Mouse (Mus musculus): Measurements from ENCODE around the gene Mrpl21. TPM values are rescaled to one million over a fixed set of nuclear protein-coding genes. Genes with fewer than 3 reads are reported as not detected.

The Mrpl21 gene
- polyA plus RNA-seq, 2 experiments from 2014 or later, result 88.6 to 126 TPM

- ATAC-seq, result no peak
These were observed 21.3 kb downstream of the Mrpl21 start for GRCm38 (mm10) chr19:3304017-3304416.

GRCm38 (mm10) chr19:3307175-3307949, 24.7 kb downstream of the Mrpl21 start:
- no peak for ATAC-seq

GRCm38 (mm10) chr19:3319341-3319740, 36.6 kb downstream of the Mrpl21 start:
- ATAC-seq, result no peak

DNA sequence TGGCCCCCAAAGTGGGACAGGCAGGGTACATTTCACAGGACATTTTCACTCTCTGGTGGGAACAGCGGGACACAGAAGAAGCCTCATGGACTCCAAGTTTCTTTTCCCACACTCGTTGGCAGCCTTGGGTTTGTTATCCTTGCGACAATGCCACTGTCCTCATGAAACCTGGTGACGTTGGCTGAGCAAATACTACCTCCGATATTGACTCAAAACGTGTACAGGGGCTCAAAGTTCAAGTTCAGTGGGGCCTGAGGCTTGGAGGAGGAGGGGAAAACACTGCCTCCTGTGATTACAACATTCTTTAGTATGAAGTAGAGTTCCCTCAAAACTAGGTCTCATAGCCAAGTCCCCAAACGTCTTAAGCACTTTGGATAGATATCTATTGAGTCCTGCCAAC, 37.4 kb downstream of the Mrpl21 start:
- ATAC-seq, result no peak

DNA sequence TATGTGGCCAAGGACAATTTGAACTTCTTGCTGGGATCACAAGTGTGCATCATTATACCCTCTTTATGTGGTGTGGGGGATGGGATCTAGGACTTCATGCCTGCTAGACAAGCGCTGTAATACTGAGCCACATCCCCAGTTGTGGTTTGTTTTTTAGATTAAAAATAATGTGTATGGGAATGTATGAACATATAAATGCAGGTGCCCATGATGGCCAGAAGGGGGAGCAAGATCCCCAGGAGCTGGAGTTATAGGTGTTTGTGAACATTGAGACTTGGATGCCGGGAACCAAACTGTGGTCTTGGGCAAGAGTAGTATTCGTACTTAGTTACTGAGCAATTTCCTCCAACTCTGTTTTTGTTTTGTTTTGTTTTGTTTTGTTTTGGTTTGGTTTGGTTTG, 38.1 kb downstream of the Mrpl21 start:
- ATAC-seq, result no peak

DNA sequence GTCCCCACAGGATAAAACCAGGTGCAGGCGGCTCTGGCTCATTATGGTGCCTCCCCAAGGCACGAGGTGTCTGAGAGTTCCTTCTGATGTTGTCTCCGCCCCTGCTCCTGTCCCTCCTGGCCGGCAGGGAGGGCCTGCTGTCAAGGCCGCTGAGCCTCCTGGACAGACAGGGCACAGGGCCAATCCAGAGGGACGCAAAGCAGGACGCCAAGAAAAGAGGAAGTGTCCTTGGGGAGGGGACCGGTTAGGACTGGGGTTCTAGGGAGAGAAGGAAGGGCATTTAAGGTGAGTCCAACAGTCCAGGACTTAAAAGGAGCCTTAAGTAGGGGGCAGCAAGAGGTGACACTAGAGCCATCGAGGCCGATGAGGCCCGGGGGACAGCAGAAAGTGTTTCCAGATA, 38.9 kb downstream of the Mrpl21 start:
- no peak for ATAC-seq

- peak; percentile 35 for ATAC-seq
These were observed 39.7 kb downstream of the Mrpl21 start, which contains the start of gene Cpt1a for GRCm38 (mm10) chr19:3322261-3322969. Gene Cpt1a (plus strand): TSS chr19:3322334.

DNA sequence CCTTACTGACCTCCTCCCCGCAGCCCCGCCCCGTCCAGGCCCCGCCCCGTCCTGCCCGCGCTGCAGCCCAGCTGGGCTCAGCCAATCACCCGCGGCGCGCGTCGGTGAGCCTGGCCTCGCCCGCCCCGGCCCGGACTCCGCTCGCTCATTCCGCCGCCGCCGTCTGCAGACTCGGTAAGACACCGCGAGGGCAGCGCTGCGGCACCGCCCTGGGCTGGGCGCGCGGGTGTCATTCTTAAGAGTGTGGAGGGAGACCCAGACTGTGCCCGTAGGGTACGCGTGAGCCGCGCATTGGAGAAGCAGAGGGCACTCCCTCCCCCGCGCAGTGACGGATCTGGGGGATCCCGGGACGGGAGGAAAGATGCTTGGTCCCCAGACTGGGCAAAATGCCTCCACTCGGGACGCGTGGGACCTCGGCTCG, 40.5 kb downstream of the Mrpl21 start:
- peak; percentile 67 for ATAC-seq

- no peak for ATAC-seq
These were observed 41.1 kb downstream of the Mrpl21 start for GRCm38 (mm10) chr19:3323753-3324270.

- ATAC-seq, result no peak
These were observed 41.6 kb downstream of the Mrpl21 start for GRCm38 (mm10) chr19:3324271-3324811.

GRCm38 (mm10) chr19:3324931-3325711, 42.4 kb downstream of the Mrpl21 start:
- ATAC-seq, result peak; percentile 67

GRCm38 (mm10) chr19:3325771-3326478, 43.2 kb downstream of the Mrpl21 start:
- no peak for ATAC-seq

DNA sequence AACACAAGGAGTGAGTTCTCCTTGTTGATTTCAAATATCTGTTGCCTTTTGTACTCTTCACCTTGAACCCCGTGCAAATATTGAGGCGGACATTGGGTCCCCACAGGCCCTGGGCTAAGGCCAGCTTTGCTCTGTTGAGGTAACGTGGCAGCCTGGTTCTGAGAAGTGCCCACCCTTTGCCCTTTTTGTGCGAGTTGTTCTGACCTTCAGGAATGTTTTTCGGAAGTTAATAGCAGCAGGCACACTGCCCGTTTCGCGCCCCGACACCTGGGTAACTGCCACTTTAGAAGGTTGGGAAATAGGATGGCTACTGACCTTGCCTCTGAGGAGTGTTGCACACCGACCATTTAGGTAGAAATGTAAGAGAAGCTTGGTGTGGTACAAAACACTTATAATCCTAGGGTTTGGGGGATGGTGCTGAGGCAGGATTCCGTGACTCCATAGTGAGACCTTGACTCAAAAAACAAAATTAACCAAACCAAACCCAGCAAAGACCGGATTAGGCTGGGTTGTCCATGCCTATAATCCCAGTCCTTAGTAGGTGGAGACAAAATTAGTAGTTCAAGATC, 43.9 kb downstream of the Mrpl21 start:
- ATAC-seq, result no peak

DNA sequence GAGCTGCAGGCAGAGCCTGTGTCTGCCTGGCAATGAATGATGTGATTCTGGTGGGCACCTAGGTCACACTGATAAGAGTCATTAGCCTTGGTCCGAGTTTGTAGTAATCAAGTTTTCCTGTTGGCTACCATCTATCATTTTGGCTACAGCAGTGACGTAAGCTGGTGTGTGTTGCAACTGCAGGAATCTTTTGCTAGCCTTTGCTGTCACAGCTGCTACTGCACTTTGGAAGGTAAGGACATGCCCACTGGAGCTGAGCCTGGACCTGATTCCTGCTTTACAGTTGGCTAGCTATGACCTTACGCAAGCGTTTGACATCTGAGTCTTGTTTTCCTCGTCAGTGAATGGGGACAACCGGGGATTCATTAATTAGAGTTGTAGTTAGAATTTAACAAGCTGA, 50.5 kb downstream of the Mrpl21 start:
- no peak for ATAC-seq

DNA sequence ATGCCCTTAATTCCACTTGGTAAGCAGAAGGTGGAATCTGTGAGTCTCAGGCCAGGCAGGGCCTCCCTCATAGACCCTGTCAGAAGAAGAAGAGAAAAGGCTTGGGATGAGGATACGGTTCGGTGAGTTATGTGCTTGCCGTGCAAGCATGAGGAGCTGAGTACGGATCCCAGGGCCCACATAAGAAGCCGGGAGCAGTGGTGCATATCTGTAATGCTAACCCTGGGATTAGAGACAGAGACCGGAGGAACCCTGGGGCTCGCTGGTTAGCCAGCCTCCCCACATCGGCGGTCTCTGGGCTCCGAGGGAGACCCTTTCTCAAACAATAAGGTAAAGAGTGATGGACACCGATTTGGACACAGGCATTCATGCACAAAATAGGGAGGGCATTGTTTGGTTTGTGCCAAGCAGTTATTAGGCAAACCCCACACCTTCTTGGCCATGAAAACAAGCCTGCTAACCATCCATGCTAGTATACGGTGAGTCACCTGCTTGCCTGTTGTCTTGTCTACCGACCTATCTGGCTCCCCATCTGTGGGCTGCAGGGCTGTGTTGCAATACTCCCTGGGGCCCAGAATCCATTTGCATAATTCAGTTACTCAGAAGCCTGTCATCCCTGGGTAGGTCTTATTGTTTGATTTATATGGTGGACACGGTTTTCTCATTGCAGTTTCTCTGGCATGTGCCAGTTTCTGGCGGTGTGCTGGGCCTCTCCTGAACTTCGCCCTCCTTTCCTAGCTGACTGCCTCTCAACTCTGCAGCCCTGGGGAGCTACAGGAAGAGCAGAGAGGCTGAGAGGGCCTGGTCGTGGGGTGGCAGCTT, 51.2 kb downstream of the Mrpl21 start:
- ATAC-seq, result no peak

- no peak for ATAC-seq
These were observed 51.8 kb downstream of the Mrpl21 start for GRCm38 (mm10) chr19:3334550-3334949.

- ATAC-seq, result no peak
These were observed 53.2 kb downstream of the Mrpl21 start for GRCm38 (mm10) chr19:3335917-3336316.

GRCm38 (mm10) chr19:3336485-3337255, 54.0 kb downstream of the Mrpl21 start:
- no peak for ATAC-seq

DNA sequence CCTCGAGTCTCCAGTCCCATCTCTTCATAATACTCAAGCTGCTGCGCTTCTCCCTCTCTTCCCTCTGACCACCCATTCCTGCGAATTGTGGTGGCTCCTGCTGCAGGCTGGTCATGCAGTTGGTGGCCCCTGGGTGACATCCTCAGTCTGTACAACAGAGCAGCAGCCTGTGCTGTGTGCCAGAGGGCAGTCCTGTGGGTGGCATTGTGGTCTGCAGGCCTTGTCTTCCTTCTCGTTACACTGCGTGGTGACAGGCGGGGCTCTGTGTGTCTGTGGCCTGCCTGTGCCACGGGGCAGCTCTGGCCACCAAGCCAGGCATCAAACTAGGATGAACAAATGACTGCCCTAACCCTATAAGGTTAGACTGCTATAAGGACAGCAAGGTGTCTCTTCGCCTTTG, 56.5 kb downstream of the Mrpl21 start:
- no peak for ATAC-seq

DNA sequence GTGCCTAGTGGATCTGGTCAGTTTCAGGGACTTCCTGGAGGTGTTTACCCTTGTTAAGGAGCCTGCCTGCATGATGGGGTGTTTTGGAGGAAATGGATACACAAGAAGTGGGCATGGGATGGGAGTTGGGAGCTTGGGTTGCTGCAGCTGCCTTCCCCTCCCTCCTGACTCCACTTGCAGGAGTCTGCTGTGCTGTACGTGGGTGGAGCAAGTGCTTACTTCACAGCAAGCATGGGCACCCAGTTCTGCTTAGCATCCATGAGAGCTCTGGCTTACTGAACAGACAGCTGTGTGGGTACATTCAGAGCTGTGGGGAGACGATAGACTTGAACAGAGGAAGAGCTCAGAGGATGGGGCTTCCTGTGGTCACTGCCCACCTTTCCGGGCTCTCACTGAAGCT, 58.3 kb downstream of the Mrpl21 start:
- no peak for ATAC-seq
